20 mouse cellular contexts compared by ENCODE assay signal in genomic region chr1:37480731-37481130, GRCm38 (mm10). TPM values are rescaled to one million over a fixed set of nuclear protein-coding genes. Genes with fewer than 3 reads are reported as not detected.
DNase-seq lines count a peak whose midpoint lies in the region; ATAC-seq and TF ChIP-seq lines count a peak whose summit lies in the region.
"Had no signal": no experiment of that assay in that cellular context is flagged by ENCODE, and none has a peak within 500 bp of the region (broad histone marks: within the 10 kb centered on the region; RNA-seq: fewer than 3 reads in every experiment).

No protein-coding gene starts in this region.

- no peak for DNase-seq in liver, postnatal 0 days
- DNase-seq in A20 (ENCODE audit: low read depth, low spot score), result peak; percentile 45
- DNase-seq in B cell, adult 2 months, result peak; percentile 58 to 66
- no peak for DNase-seq in liver, embryonic 14.5 days (ENCODE audit: low read depth in 3 of 3, low spot score in 3 of 3)
- no peak for DNase-seq in left cerebral cortex, postnatal 36 days (ENCODE audit: low spot score in 2 of 2)
- DNase-seq in frontal cortex, postnatal 10 days (ENCODE audit: low spot score in 2 of 2), result no peak
- DNase-seq: adrenal gland, adult 2 months; adrenal gland, postnatal 25 days; cerebellum, adult 18-20 months; cerebellum, adult 9-11 months; cerebellum, postnatal 36 days; forebrain, postnatal 0 days; gastrocnemius, adult 2 months; gastrocnemius, postnatal 25 days; heart, postnatal 36 days had no signal

- TF ChIP-seq CTCF in liver, postnatal 0 days (IDR thresholded peaks at IDR 0.05; ENCODE audit: low read depth), result no peak
- no peak for TF ChIP-seq CTCF in liver, embryonic 14.5 days (IDR thresholded peaks at IDR 0.05; ENCODE audit: low read depth)

- TF ChIP-seq EP300 in liver, postnatal 0 days (IDR thresholded peaks at IDR 0.05; ENCODE audit: low read depth), result no peak
- TF ChIP-seq EP300 in liver, embryonic 14.5 days (IDR thresholded peaks at IDR 0.05; ENCODE audit: low read depth), result no peak

- ATAC-seq in liver, embryonic 12.5 days, result no peak
- ATAC-seq in liver, postnatal 0 days, result no peak
- ATAC-seq in liver, embryonic 14.5 days (ENCODE audit: insufficient read depth), result no peak
- no peak for ATAC-seq in kidney, embryonic 16.5 days (ENCODE audit: low FRiP score, low TSS enrichment)
- ATAC-seq: forebrain, postnatal 0 days had no signal

- H3K4me2 ChIP-seq in liver, embryonic 12.5 days, result no peak overlapping the region
- H3K4me2 ChIP-seq in liver, postnatal 0 days (ENCODE audit: low read depth, low read length), result no peak overlapping the region
- no peak overlapping the region for H3K4me2 ChIP-seq in liver, embryonic 14.5 days (ENCODE audit: low read depth)
- no peak overlapping the region for H3K4me2 ChIP-seq in kidney, embryonic 16.5 days (replicated peaks; ENCODE audit: low read depth, low read length)
- H3K4me2 ChIP-seq: embryonic facial prominence, embryonic 13.5 days; forebrain, embryonic 12.5 days; hindbrain, embryonic 15.5 days had no signal

- H3K9me3 ChIP-seq in liver, embryonic 12.5 days (replicated peaks), result no peaks in the 10 kb centered on the region
- H3K9me3 ChIP-seq in liver, postnatal 0 days (ENCODE audit: low read length), result no peaks in the 10 kb centered on the region
- no peaks in the 10 kb centered on the region for H3K9me3 ChIP-seq in liver, embryonic 14.5 days (ENCODE audit: control insufficient read depth, low read length)
- H3K9me3 ChIP-seq in kidney, embryonic 16.5 days (ENCODE audit: low read length), result 0 out of 2 replicates have a peak, but pooled peaks cover 2% of the 10 kb centered on the region
- H3K9me3 ChIP-seq: embryonic facial prominence, embryonic 13.5 days; forebrain, embryonic 12.5 days; hindbrain, embryonic 15.5 days had no signal

- H3K36me3 ChIP-seq in liver, embryonic 12.5 days, result no peaks in the 10 kb centered on the region
- no peaks in the 10 kb centered on the region for H3K36me3 ChIP-seq in liver, postnatal 0 days (replicated peaks; ENCODE audit: insufficient read depth, low read length)
- H3K36me3 ChIP-seq in liver, embryonic 14.5 days (replicated peaks; ENCODE audit: control insufficient read depth, insufficient read depth, low read depth), result no peaks in the 10 kb centered on the region
- no peaks in the 10 kb centered on the region for H3K36me3 ChIP-seq in kidney, embryonic 16.5 days (ENCODE audit: insufficient read depth, low read length)
- H3K36me3 ChIP-seq: embryonic facial prominence, embryonic 13.5 days; forebrain, embryonic 12.5 days; hindbrain, embryonic 15.5 days had no signal

- no peak overlapping the region for H3K4me3 ChIP-seq in liver, embryonic 12.5 days
- H3K4me3 ChIP-seq in liver, postnatal 0 days (ENCODE audit: low read depth, low read length), result no peak overlapping the region
- H3K4me3 ChIP-seq in liver, embryonic 14.5 days (ENCODE audit: insufficient read depth in 1 of 2, low read depth in 2 of 2, low read length in 2 of 2), result no peak overlapping the region
- H3K4me3 ChIP-seq in kidney, embryonic 16.5 days (ENCODE audit: low read length), result no peak overlapping the region
- H3K4me3 ChIP-seq: embryonic facial prominence, embryonic 13.5 days; forebrain, embryonic 12.5 days; gastrocnemius, adult 2 months; hindbrain, embryonic 15.5 days had no signal

- no peak overlapping the region for H3K9ac ChIP-seq in liver, embryonic 12.5 days
- no peak overlapping the region for H3K9ac ChIP-seq in liver, postnatal 0 days (replicated peaks)
- no peak overlapping the region for H3K9ac ChIP-seq in liver, embryonic 14.5 days (replicated peaks)
- H3K9ac ChIP-seq in kidney, embryonic 16.5 days (replicated peaks; ENCODE audit: low read length), result no peak overlapping the region
- H3K9ac ChIP-seq: embryonic facial prominence, embryonic 13.5 days; forebrain, embryonic 12.5 days; forebrain, postnatal 0 days; hindbrain, embryonic 15.5 days had no signal

- WGBS in liver, embryonic 12.5 days (ENCODE audit: insufficient replicate concordance), result 73% methylated on average over 6 of the region's 6 CpGs
- 69% methylated on average over 6 of the region's 6 CpGs for WGBS in liver, postnatal 0 days (ENCODE audit: insufficient replicate concordance)
- 61% methylated on average over 6 of the region's 6 CpGs for WGBS in liver, embryonic 14.5 days (ENCODE audit: insufficient replicate concordance)
- 82% methylated on average over 6 of the region's 6 CpGs for WGBS in kidney, embryonic 16.5 days

- H3K27ac ChIP-seq in liver, embryonic 12.5 days, result peak overlapping the region; percentile 93
- no peak overlapping the region for H3K27ac ChIP-seq in liver, postnatal 0 days (ENCODE audit: low read depth)
- H3K27ac ChIP-seq in liver, embryonic 14.5 days, result peak overlapping the region; percentile 1; the same call in 1 of the 2 replicates
- no peak overlapping the region for H3K27ac ChIP-seq in kidney, embryonic 16.5 days (ENCODE audit: low read length)
- H3K27ac ChIP-seq: embryonic facial prominence, embryonic 13.5 days; forebrain, embryonic 12.5 days; gastrocnemius, adult 2 months; hindbrain, embryonic 15.5 days had no signal

- intact Hi-C loops in left cerebral cortex, postnatal 36 days (cut with DNase I), result no loop called here

- peaks cover 62% of the 10 kb centered on the region for H3K4me1 ChIP-seq in liver, embryonic 12.5 days
- H3K4me1 ChIP-seq in liver, postnatal 0 days (ENCODE audit: insufficient read depth), result peaks cover 26% of the 10 kb centered on the region
- H3K4me1 ChIP-seq in liver, embryonic 14.5 days (replicated peaks; ENCODE audit: control insufficient read depth in 2 of 2, insufficient read depth in 2 of 2, low read length in 1 of 2), result peaks cover 35 to 52% of the 10 kb centered on the region in 2 experiments
- 0 out of 2 replicates have a peak, but pooled peaks cover 3% of the 10 kb centered on the region for H3K4me1 ChIP-seq in kidney, embryonic 16.5 days (ENCODE audit: insufficient read depth, low read length)
- H3K4me1 ChIP-seq: embryonic facial prominence, embryonic 13.5 days; forebrain, embryonic 12.5 days; hindbrain, embryonic 15.5 days had no signal

- H3K27me3 ChIP-seq in liver, embryonic 12.5 days (replicated peaks), result no peaks in the 10 kb centered on the region
- H3K27me3 ChIP-seq in liver, postnatal 0 days (ENCODE audit: insufficient read depth, low read length), result no peaks in the 10 kb centered on the region
- H3K27me3 ChIP-seq in liver, embryonic 14.5 days (ENCODE audit: control insufficient read depth, insufficient read depth, low read length), result no peaks in the 10 kb centered on the region
- no peaks in the 10 kb centered on the region for H3K27me3 ChIP-seq in kidney, embryonic 16.5 days (ENCODE audit: insufficient read depth, low read length)
- H3K27me3 ChIP-seq: embryonic facial prominence, embryonic 13.5 days; forebrain, embryonic 12.5 days; hindbrain, embryonic 15.5 days had no signal

RNA-seq across cellular contexts. Expression of gene Unc50, which starts 50.8 kb away (rescaled TPM):
- 86.4 and 87.2 TPM in 2 replicates for polyA plus RNA-seq in liver, embryonic 12.5 days (2016; fragmentation: Nextera tagmentation; extraction: Ambion mirVana)
- polyA plus RNA-seq in liver, postnatal 0 days (2015; fragmentation: Nextera tagmentation; extraction: Ambion mirVana), result 77.0 and 78.6 TPM in 2 replicates
- polyA plus RNA-seq in liver, embryonic 14.5 days (2012; rRNA removed), result 37.6 and 42.1 TPM in 2 replicates
- 82.9 and 86.0 TPM in 2 replicates for polyA plus RNA-seq in liver, embryonic 14.5 days (2014; fragmentation: Nextera tagmentation; extraction: Ambion mirVana)
- total RNA-seq in left cerebral cortex, postnatal 36 days (2021), result 10 to 100 TPM; 51.4 to 61.1 TPM
- polyA plus RNA-seq in kidney, embryonic 16.5 days (2015; fragmentation: Nextera tagmentation; extraction: Ambion mirVana), result 128 and 144 TPM in 2 replicates

RNA-seq across cellular contexts. Expression of gene Coa5, which starts 50.8 kb away (rescaled TPM):
- polyA plus RNA-seq in liver, embryonic 12.5 days (2016; fragmentation: Nextera tagmentation; extraction: Ambion mirVana), result 53.6 TPM in 2 replicates
- polyA plus RNA-seq in liver, postnatal 0 days (2015; fragmentation: Nextera tagmentation; extraction: Ambion mirVana), result 19.6 and 23.0 TPM in 2 replicates
- 22.3 and 22.7 TPM in 2 replicates for polyA plus RNA-seq in liver, embryonic 14.5 days (2012; rRNA removed)
- polyA plus RNA-seq in liver, embryonic 14.5 days (2014; fragmentation: Nextera tagmentation; extraction: Ambion mirVana), result 29.5 and 30.2 TPM in 2 replicates
- total RNA-seq in left cerebral cortex, postnatal 36 days (2021), result 10 to 100 TPM; 61.5 to 63.4 TPM
- polyA plus RNA-seq in kidney, embryonic 16.5 days (2015; fragmentation: Nextera tagmentation; extraction: Ambion mirVana), result 59.9 and 60.1 TPM in 2 replicates

Comparison
In these comparisons a context has a peak if more than half of its experiments do, and no peak if none do; other contexts are left out.
1. H3K27ac ChIP-seq: peak in liver, embryonic 12.5 days (single experiment) and liver, embryonic 14.5 days (single experiment); none in liver, postnatal 0 days (single experiment) and kidney, embryonic 16.5 days (single experiment).
2. DNase-seq: peak in A20 (single experiment) and B cell, adult 2 months (2 of 2); none in liver, postnatal 0 days (single experiment), liver, embryonic 14.5 days (0 of 3), left cerebral cortex, postnatal 36 days (0 of 2) and frontal cortex, postnatal 10 days (0 of 2).